Mouse (Mus musculus): ENCODE results near the gene Stat6. TPM values are rescaled to one million over a fixed set of nuclear protein-coding genes. Genes with fewer than 3 reads are reported as not detected.

Gene Stat6
- total and polyA plus RNA-seq, 2 experiments, result 27.7 to 44.7 TPM

DNA sequence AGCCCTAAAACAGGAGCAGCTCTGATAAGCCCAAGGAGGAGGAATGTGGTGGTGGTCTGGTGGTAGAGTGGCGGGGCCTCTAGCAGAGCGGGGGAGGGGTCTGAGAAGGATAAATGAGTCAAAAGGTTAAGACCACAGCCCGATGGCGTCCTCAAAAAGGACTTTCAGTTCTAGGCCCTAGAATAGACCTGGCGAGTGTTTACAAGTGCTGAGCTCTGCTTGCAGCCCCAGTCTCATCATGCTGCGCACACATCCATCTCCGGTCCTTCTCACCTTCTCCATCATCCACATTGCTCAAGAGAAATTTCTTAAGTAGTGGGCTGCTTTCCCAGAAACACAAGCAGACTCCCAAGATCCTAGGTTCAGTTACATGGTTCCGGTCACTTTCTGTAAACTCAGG, 44.2 kb upstream of the Stat6 start:
- peaks cover 5% of the 10 kb centered on the region; the same call in 1 of the 2 replicates for H3K79me2 ChIP-seq (ENCODE audit: control insufficient read depth, insufficient read depth, low read length)
- no peak for TF ChIP-seq CTCF (IDR thresholded peaks at IDR 0.05; ENCODE audit: low read depth, low read length)
- TF ChIP-seq POLR2A (IDR thresholded peaks at IDR 0.05; ENCODE audit: extremely low read depth, insufficient read depth, low read length), result no peak
- H3K27ac ChIP-seq (replicated peaks; ENCODE audit: insufficient read depth, low read depth, low read length), result no peak overlapping the region
- no peak overlapping the region for H3K9ac ChIP-seq (ENCODE audit: low read depth, low read length)
- no peak overlapping the region for H3K4me3 ChIP-seq (ENCODE audit: insufficient read depth, low read depth, low read length)
- H3K36me3 ChIP-seq (ENCODE audit: control insufficient read depth, insufficient read depth, low read length), result peaks cover 38% of the 10 kb centered on the region
- H3K4me1 ChIP-seq (ENCODE audit: control insufficient read depth, insufficient read depth, low read length), result peaks cover 27% of the 10 kb centered on the region
- no peaks in the 10 kb centered on the region for H3K27me3 ChIP-seq (ENCODE audit: control insufficient read depth, insufficient read depth, low read length)
- no peak for DNase-seq (ENCODE audit: extremely low read depth, low read depth, low spot score)
- WGBS, result 77% methylated on average over 8 of the region's 8 CpGs

DNA sequence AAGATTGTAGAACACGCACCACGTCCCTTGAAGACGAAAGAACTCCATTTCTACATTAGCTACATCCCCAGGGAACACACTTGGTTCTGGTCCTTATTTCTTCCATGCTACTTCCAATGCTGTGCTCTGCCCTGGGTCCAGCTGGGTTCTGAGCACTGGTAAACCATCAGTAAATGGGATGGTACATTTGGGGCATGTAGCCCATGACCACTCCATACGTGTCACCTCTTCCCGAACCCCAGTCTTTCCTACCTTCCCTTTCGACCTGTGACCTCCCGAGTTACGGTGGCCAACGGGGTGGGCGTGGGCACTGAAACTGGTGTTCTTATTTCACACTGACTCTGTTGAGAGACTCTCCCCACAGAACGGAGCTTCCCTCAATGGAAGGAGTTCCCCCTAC, 43.5 kb upstream of the Stat6 start:
- H3K4me3 ChIP-seq (ENCODE audit: insufficient read depth, low read depth, low read length), result no peak overlapping the region
- H3K36me3 ChIP-seq (ENCODE audit: control insufficient read depth, insufficient read depth, low read length), result peaks cover 32% of the 10 kb centered on the region
- H3K79me2 ChIP-seq (ENCODE audit: control insufficient read depth, insufficient read depth, low read length), result peaks cover 2% of the 10 kb centered on the region; the same call in 1 of the 2 replicates
- no peak overlapping the region for H3K9ac ChIP-seq (ENCODE audit: low read depth, low read length)
- H3K4me1 ChIP-seq (ENCODE audit: control insufficient read depth, insufficient read depth, low read length), result peaks cover 33% of the 10 kb centered on the region
- H3K27ac ChIP-seq (replicated peaks; ENCODE audit: insufficient read depth, low read depth, low read length), result peak overlapping the region; percentile 74
- no peaks in the 10 kb centered on the region for H3K27me3 ChIP-seq (ENCODE audit: control insufficient read depth, insufficient read depth, low read length)
- 67% methylated on average over 11 of the region's 11 CpGs for WGBS
- DNase-seq (ENCODE audit: extremely low read depth, low read depth, low spot score), result no peak
- TF ChIP-seq CTCF (IDR thresholded peaks at IDR 0.05; ENCODE audit: low read depth, low read length), result no peak
- no peak for TF ChIP-seq POLR2A (IDR thresholded peaks at IDR 0.05; ENCODE audit: extremely low read depth, insufficient read depth, low read length)

DNA sequence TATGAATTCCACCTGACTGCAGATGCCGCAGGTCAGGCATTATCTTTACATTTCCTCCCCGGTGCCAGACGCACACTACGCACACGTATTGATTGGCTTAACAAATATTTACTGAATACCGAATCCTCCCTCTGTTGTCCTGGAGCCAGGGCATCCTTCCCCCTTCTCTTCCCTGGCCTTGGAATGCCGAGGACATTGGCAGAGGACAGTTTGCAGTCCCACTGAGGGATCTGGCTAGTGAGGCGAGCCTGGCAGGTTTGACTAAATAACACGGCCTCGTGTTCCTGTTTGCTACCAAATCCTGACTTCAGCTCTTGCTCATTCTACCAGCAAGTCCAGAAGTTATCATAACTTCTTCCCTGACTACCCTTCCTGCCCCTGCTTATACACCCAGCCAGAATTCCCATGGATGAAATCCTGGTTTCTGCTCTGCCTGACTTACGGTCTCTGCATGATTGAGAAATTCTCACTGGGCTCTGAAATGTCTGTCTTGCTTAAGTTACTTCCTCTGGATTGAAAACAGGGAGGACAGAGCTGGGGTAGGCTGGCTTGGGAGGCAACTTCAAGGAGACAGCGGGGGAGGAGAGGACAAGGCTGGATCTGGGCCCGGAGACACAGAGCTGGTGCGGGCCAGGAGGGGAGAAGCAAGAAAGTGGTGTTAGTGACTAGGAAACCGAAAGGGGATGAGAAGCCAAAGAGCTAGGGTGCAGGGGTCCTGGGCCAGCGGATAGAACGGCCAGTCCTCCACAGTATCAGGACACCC, 42.8 kb upstream of the Stat6 start:
- peak; percentile 90 for DNase-seq (ENCODE audit: extremely low read depth, low read depth, low spot score)
- Histone ChIP-seq H3K27ac (replicated peaks; ENCODE audit: insufficient read depth, low read depth, low read length) (peak overlapping the region; percentile 74), H3K9ac (ENCODE audit: low read depth, low read length) (peak overlapping the region; percentile 40), H3K4me3 (ENCODE audit: insufficient read depth, low read depth, low read length) (no peak overlapping the region), H3K27me3 (ENCODE audit: control insufficient read depth, insufficient read depth, low read length) (no peaks in the 10 kb centered on the region), H3K79me2 (ENCODE audit: control insufficient read depth, insufficient read depth, low read length) (peaks cover 2% of the 10 kb centered on the region; the same call in 1 of the 2 replicates), H3K4me1 (ENCODE audit: control insufficient read depth, insufficient read depth, low read length) (peaks cover 40% of the 10 kb centered on the region), H3K36me3 (ENCODE audit: control insufficient read depth, insufficient read depth, low read length) (peaks cover 25% of the 10 kb centered on the region)
- WGBS, result 10% methylated on average over 17 of the region's 17 CpGs
- TF ChIP-seq POLR2A (IDR thresholded peaks at IDR 0.05; ENCODE audit: extremely low read depth, insufficient read depth, low read length) (no peak), CTCF (IDR thresholded peaks at IDR 0.05; ENCODE audit: low read depth, low read length) (no peak)

DNA sequence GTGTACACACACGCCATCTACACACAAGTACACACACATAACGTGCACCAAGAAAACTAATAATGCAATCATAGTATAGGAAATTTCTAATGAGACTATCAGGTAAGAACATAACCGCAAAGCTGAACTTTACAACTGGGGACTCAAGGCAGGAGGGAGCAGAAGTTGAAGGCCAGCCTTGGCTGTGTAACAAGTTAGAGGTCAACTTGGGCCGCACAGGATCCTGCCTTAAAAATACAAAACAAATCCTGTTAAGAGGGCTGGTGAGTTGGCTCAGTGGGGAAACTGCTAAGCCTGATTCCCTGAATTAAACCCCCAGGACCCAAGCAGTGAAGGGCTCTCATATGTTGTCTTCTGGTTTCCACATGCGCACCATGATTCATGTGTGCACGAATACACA, 40.6 kb upstream of the Stat6 start:
- DNase-seq (ENCODE audit: extremely low read depth, low read depth, low spot score), result peak; percentile 76
- Histone ChIP-seq H3K79me2 (ENCODE audit: control insufficient read depth, insufficient read depth, low read length) (peaks cover 2% of the 10 kb centered on the region; the same call in 1 of the 2 replicates), H3K4me1 (ENCODE audit: control insufficient read depth, insufficient read depth, low read length) (peaks cover 48% of the 10 kb centered on the region), H3K27me3 (ENCODE audit: control insufficient read depth, insufficient read depth, low read length) (no peaks in the 10 kb centered on the region), H3K4me3 (ENCODE audit: insufficient read depth, low read depth, low read length) (no peak overlapping the region), H3K27ac (replicated peaks; ENCODE audit: insufficient read depth, low read depth, low read length) (peak overlapping the region; percentile 13; the same call in 1 of the 2 replicates), H3K9ac (ENCODE audit: low read depth, low read length) (no peak overlapping the region), H3K36me3 (ENCODE audit: control insufficient read depth, insufficient read depth, low read length) (peaks cover 36% of the 10 kb centered on the region)
- TF ChIP-seq CTCF (IDR thresholded peaks at IDR 0.05; ENCODE audit: low read depth, low read length), result no peak
- TF ChIP-seq POLR2A (IDR thresholded peaks at IDR 0.05; ENCODE audit: extremely low read depth, insufficient read depth, low read length), result no peak
- WGBS, result 49% methylated on average over 6 of the region's 6 CpGs

DNA sequence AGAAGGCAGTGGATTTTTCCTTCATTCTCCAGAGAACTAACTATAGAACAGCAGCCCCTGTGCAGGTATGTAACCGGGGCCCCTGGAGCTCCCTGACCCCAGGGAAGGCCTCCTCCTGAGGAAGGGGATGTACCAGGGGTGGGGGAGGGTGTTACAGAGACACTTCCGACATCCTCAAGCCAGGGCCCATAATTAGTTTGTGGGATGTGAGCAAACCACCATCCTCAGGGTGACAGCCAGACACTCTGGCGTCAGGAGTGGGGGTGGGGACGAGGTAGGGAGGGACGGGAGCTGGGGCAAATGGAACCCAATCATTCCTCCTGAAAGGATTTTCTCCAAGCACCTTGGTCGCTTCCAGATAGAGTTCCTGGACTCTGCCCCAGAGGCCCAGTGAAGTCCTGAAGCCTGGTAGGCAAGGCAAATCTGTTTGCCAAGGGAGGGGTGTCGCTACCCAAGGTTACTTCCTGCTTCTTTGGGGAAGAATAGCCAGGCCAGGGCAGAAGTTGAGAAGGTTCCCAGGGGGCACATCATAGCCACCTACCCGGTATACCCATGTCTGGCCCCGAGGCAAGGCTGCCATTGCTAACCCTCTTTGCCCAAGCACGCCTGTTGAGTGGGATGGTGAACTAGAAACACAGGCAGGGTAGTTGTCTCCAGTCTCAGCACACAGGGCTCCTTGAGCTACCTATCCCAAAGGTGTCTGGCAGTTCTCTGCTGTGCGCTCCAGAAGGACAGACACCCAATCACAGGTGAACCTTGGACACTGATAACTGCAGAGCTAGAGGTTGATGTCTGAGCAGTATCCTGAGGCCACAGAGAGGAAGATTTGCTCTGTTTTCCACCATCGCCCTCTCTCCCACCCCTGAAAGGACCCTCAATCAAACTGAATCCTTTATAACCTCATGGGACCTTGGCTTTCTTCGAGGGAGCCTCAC, 39.1 kb upstream of the Stat6 start:
- peak overlapping the region; percentile 74 for H3K27ac ChIP-seq (replicated peaks; ENCODE audit: insufficient read depth, low read depth, low read length)
- WGBS, result 44% methylated on average over 13 of the region's 13 CpGs
- H3K4me3 ChIP-seq (ENCODE audit: insufficient read depth, low read depth, low read length), result no peak overlapping the region
- DNase-seq (ENCODE audit: extremely low read depth, low read depth, low spot score), result peak; percentile 62
- TF ChIP-seq CTCF (IDR thresholded peaks at IDR 0.05; ENCODE audit: low read depth, low read length) (no peak), POLR2A (IDR thresholded peaks at IDR 0.05; ENCODE audit: extremely low read depth, insufficient read depth, low read length) (no peak)
- peaks cover 48% of the 10 kb centered on the region for H3K4me1 ChIP-seq (ENCODE audit: control insufficient read depth, insufficient read depth, low read length)
- no peaks in the 10 kb centered on the region for H3K27me3 ChIP-seq (ENCODE audit: control insufficient read depth, insufficient read depth, low read length)
- H3K36me3 ChIP-seq (ENCODE audit: control insufficient read depth, insufficient read depth, low read length), result peaks cover 39% of the 10 kb centered on the region
- peaks cover 2% of the 10 kb centered on the region; the same call in 1 of the 2 replicates for H3K79me2 ChIP-seq (ENCODE audit: control insufficient read depth, insufficient read depth, low read length)
- H3K9ac ChIP-seq (ENCODE audit: low read depth, low read length), result peak overlapping the region; percentile 24; the same call in 1 of the 2 replicates
